ENCODE assay signal across 13 mouse cellular contexts in the genomic region with DNA sequence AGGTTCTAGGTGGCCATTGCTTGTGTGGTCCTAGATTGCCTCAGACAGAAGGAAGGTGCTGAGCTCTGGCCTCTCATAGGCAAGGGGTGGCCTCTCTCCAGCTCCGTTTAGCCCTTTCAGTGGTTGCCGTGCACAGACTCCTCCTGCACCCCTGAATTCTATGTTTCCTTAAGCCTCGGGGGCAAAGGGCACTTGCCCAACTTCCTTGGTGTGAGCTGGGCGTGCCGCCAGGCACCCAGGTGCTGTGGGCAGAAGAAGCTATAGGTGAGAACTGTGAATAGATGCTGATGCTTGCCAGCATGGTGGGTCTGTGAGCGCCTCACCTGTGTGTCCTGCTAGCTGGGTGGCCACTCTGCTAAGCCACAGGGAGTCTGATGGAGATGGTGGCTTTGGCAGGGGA.
DNase-seq lines count a peak whose midpoint lies in the region; ATAC-seq and TF ChIP-seq lines count a peak whose summit lies in the region.
"Had no signal": no experiment of that assay in that cellular context is flagged by ENCODE, and none has a peak within 500 bp of the region (broad histone marks: within the 10 kb centered on the region; RNA-seq: fewer than 3 reads in every experiment).

No protein-coding gene starts in this region.

- no peaks in the 10 kb centered on the region for H3K36me3 ChIP-seq in forebrain, embryonic 10.5 days (replicated peaks)
- no peaks in the 10 kb centered on the region for H3K36me3 ChIP-seq in forebrain, embryonic 14.5 days (ENCODE audit: control insufficient read depth, insufficient read depth, low read length)
- no peaks in the 10 kb centered on the region for H3K36me3 ChIP-seq in kidney, embryonic 15.5 days
- no peaks in the 10 kb centered on the region for H3K36me3 ChIP-seq in midbrain, embryonic 10.5 days
- no peaks in the 10 kb centered on the region for H3K36me3 ChIP-seq in midbrain, postnatal 0 days (ENCODE audit: insufficient read depth, low read length)
- H3K36me3 ChIP-seq in small intestine, adult 2 months (ENCODE audit: control insufficient read depth, insufficient read depth, low read length): no peaks in the 10 kb centered on the region
- H3K36me3 ChIP-seq: embryonic facial prominence, embryonic 12.5 days; hindbrain, embryonic 12.5 days had no signal

- H3K27ac ChIP-seq in forebrain, embryonic 10.5 days: 0 out of 2 replicates have a peak overlapping the region, but pooled peaks have one; percentile 74
- H3K27ac ChIP-seq in forebrain, embryonic 14.5 days (ENCODE audit: low read depth, low read length): no peak overlapping the region
- no peak overlapping the region for H3K27ac ChIP-seq in kidney, embryonic 15.5 days
- H3K27ac ChIP-seq in midbrain, embryonic 10.5 days (replicated peaks): peak overlapping the region; percentile 78; the same call in 1 of the 2 replicates
- no peak overlapping the region for H3K27ac ChIP-seq in midbrain, postnatal 0 days (ENCODE audit: low read depth, low read length)
- peak overlapping the region; percentile 87 for H3K27ac ChIP-seq in small intestine, adult 2 months (ENCODE audit: insufficient read depth, low read depth, low read length)
- H3K27ac ChIP-seq: embryonic facial prominence, embryonic 12.5 days; hindbrain, embryonic 12.5 days had no signal

- no peak for DNase-seq in forebrain, embryonic 10.5 days (ENCODE audit: extremely low spot score, low spot score)
- DNase-seq in forebrain, embryonic 14.5 days (ENCODE audit: low spot score): no peak
- peak; percentile 46 for DNase-seq in kidney, adult 9 months
- no peak for DNase-seq in midbrain, embryonic 10.5 days (ENCODE audit: low spot score)
- DNase-seq in midbrain, postnatal 0 days (ENCODE audit: low spot score): no peak
- no peak for DNase-seq in testis, postnatal 10 days (ENCODE audit: low spot score)
- DNase-seq: gastrocnemius, postnatal 10 days; midbrain, embryonic 14.5 days; thymus, adult 18-20 months had no signal

- no peak overlapping the region for H3K9ac ChIP-seq in forebrain, embryonic 14.5 days (ENCODE audit: low read length)
- no peak overlapping the region for H3K9ac ChIP-seq in kidney, embryonic 15.5 days
- H3K9ac ChIP-seq in midbrain, postnatal 0 days (replicated peaks; ENCODE audit: low read length, poor library complexity, severe bottlenecking): no peak overlapping the region
- H3K9ac ChIP-seq: embryonic facial prominence, embryonic 12.5 days; hindbrain, embryonic 12.5 days had no signal

- no peak overlapping the region for H3K4me2 ChIP-seq in forebrain, embryonic 14.5 days (ENCODE audit: low read length)
- no peak overlapping the region for H3K4me2 ChIP-seq in kidney, embryonic 15.5 days
- no peak overlapping the region for H3K4me2 ChIP-seq in midbrain, postnatal 0 days (ENCODE audit: low read depth, low read length, poor library complexity, severe bottlenecking)
- H3K4me2 ChIP-seq: embryonic facial prominence, embryonic 12.5 days; hindbrain, embryonic 12.5 days had no signal

- 87% methylated on average over 6 of the region's 6 CpGs for WGBS in forebrain, embryonic 10.5 days
- 80% methylated on average over 6 of the region's 6 CpGs for WGBS in forebrain, embryonic 14.5 days
- WGBS in kidney, embryonic 15.5 days: 83% methylated on average over 6 of the region's 6 CpGs
- WGBS in midbrain, embryonic 10.5 days: 87% methylated on average over 6 of the region's 6 CpGs
- 79% methylated on average over 6 of the region's 6 CpGs for WGBS in midbrain, postnatal 0 days
- WGBS in small intestine, adult 2 months: 21% methylated on average over 6 of the region's 6 CpGs

- peaks cover 95% of the 10 kb centered on the region for H3K4me1 ChIP-seq in forebrain, embryonic 10.5 days
- H3K4me1 ChIP-seq in forebrain, embryonic 14.5 days (ENCODE audit: control insufficient read depth, insufficient read depth, low read length): peaks cover 9% of the 10 kb centered on the region; the same call in 1 of the 2 replicates
- H3K4me1 ChIP-seq in kidney, embryonic 15.5 days: peaks cover 70% of the 10 kb centered on the region
- H3K4me1 ChIP-seq in midbrain, embryonic 10.5 days: peaks cover 96% of the 10 kb centered on the region
- no peaks in the 10 kb centered on the region for H3K4me1 ChIP-seq in midbrain, postnatal 0 days (ENCODE audit: insufficient read depth, low read length)
- peaks cover 68% of the 10 kb centered on the region for H3K4me1 ChIP-seq in small intestine, adult 2 months (ENCODE audit: control insufficient read depth, insufficient read depth, insufficient read length, low read length)

- peaks cover 26% of the 10 kb centered on the region for H3K27me3 ChIP-seq in forebrain, embryonic 10.5 days (ENCODE audit: poor library complexity, severe bottlenecking)
- H3K27me3 ChIP-seq in forebrain, embryonic 14.5 days (replicated peaks; ENCODE audit: control insufficient read depth, insufficient read depth, low read length): no peaks in the 10 kb centered on the region
- no peaks in the 10 kb centered on the region for H3K27me3 ChIP-seq in kidney, embryonic 15.5 days
- H3K27me3 ChIP-seq in midbrain, embryonic 10.5 days (ENCODE audit: low read depth, poor library complexity, severe bottlenecking): peaks cover 23% of the 10 kb centered on the region
- no peaks in the 10 kb centered on the region for H3K27me3 ChIP-seq in midbrain, postnatal 0 days (ENCODE audit: insufficient read depth, low read length)
- no peaks in the 10 kb centered on the region for H3K27me3 ChIP-seq in small intestine, adult 2 months (ENCODE audit: control insufficient read depth, insufficient read depth, low read length)
- H3K27me3 ChIP-seq: embryonic facial prominence, embryonic 12.5 days had no signal

- H3K4me3 ChIP-seq in forebrain, embryonic 10.5 days: no peak overlapping the region
- H3K4me3 ChIP-seq in forebrain, embryonic 14.5 days (ENCODE audit: low read depth, low read length): no peak overlapping the region
- H3K4me3 ChIP-seq in kidney, embryonic 15.5 days (replicated peaks): no peak overlapping the region
- H3K4me3 ChIP-seq in midbrain, embryonic 10.5 days: no peak overlapping the region
- no peak overlapping the region for H3K4me3 ChIP-seq in midbrain, postnatal 0 days (ENCODE audit: low read depth, low read length)
- H3K4me3 ChIP-seq in small intestine, adult 2 months (ENCODE audit: low read depth, low read length): no peak overlapping the region
- H3K4me3 ChIP-seq: embryonic facial prominence, embryonic 12.5 days; hindbrain, embryonic 12.5 days had no signal

- no peak for TF ChIP-seq CTCF in midbrain, postnatal 0 days (IDR thresholded peaks at IDR 0.05)
- TF ChIP-seq CTCF in small intestine, adult 2 months (IDR thresholded peaks at IDR 0.05; ENCODE audit: extremely low read depth, insufficient read length, insufficient replicate concordance, low read depth, low read length): no peak

- TF ChIP-seq POLR2A in small intestine, adult 2 months (IDR thresholded peaks at IDR 0.05; ENCODE audit: low read depth, low read length): no peak

- H3K9me3 ChIP-seq in forebrain, embryonic 10.5 days: no peaks in the 10 kb centered on the region
- no peaks in the 10 kb centered on the region for H3K9me3 ChIP-seq in forebrain, embryonic 14.5 days (replicated peaks; ENCODE audit: control insufficient read depth, low read length)
- H3K9me3 ChIP-seq in kidney, embryonic 15.5 days (replicated peaks): no peaks in the 10 kb centered on the region
- no peaks in the 10 kb centered on the region for H3K9me3 ChIP-seq in midbrain, embryonic 10.5 days (replicated peaks)
- no peaks in the 10 kb centered on the region for H3K9me3 ChIP-seq in midbrain, postnatal 0 days (ENCODE audit: low read length)
- H3K9me3 ChIP-seq: embryonic facial prominence, embryonic 12.5 days; hindbrain, embryonic 12.5 days had no signal

- ATAC-seq in forebrain, embryonic 14.5 days: no peak
- ATAC-seq in kidney, embryonic 15.5 days (replicated peaks; ENCODE audit: low FRiP score): no peak
- no peak for ATAC-seq in midbrain, postnatal 0 days (ENCODE audit: low FRiP score)

Comparison
In these comparisons a context has a peak if more than half of its experiments do, and no peak if none do; other contexts are left out.
1. H3K27ac ChIP-seq: peak in forebrain, embryonic 10.5 days (single experiment), midbrain, embryonic 10.5 days (single experiment) and small intestine, adult 2 months (single experiment); none in forebrain, embryonic 14.5 days (single experiment), kidney, embryonic 15.5 days (single experiment) and midbrain, postnatal 0 days (single experiment).